Mouse (Mus musculus) kidney, embryonic 16.5 days (tissue): ENCODE measurements at regions not wholly inside any gene's neighbourhood (a gene's known extent, or its start where the extent isn't known, plus 50 kb on each side); places are given as distances from the start of the nearest gene placed in this dataset.
A peak's percentile ranks its signal among the peaks of the same experiment; 100 is the strongest.

Experiments used
- ATAC-seq: fragments of 200-750 bp; cut with Nextera tagmentation; 2 replicates; pipeline ENCODE4 v1.8.0; 2017; ENCODE audit warnings: moderate TSS enrichment; ENCODE audit not compliant: low FRiP score, low TSS enrichment
- H3K27ac ChIP-seq: fragments of 300-500 bp; sonication (generic); 2 replicates; pipeline ENCODE4 v1.5.1; 2014; ENCODE audit warnings: low read length
- H3K27me3 ChIP-seq: fragments of 300-500 bp; sonication (generic); 2 replicates; pipeline ENCODE4 v1.6.1; 2014; ENCODE audit warnings: low read length, control low read depth, mixed read lengths; ENCODE audit not compliant: insufficient read depth
- H3K36me3 ChIP-seq: fragments of 300-500 bp; sonication (generic); 2 replicates; pipeline ENCODE4 v1.6.1; 2014; ENCODE audit warnings: low read length, control low read depth, mixed read lengths; ENCODE audit not compliant: insufficient read depth
- H3K4me1 ChIP-seq: fragments of 300-500 bp; sonication (generic); 2 replicates; pipeline ENCODE4 v1.6.1; 2014; ENCODE audit warnings: low read length, control low read depth, mixed read lengths; ENCODE audit not compliant: insufficient read depth
- H3K4me2 ChIP-seq: fragments of 300-500 bp; sonication (generic); replicated peaks from 2 replicates; pipeline ENCODE4 v1.6.1; 2014; ENCODE audit warnings: low read depth, low read length
- H3K4me3 ChIP-seq: fragments of 300-500 bp; sonication (generic); 2 replicates; pipeline ENCODE4 v1.5.1; 2014; ENCODE audit warnings: mild to moderate bottlenecking, low read length
- H3K9ac ChIP-seq: fragments of 300-500 bp; sonication (generic); replicated peaks from 2 replicates; pipeline ENCODE4 v1.6.1; 2014; ENCODE audit warnings: low read length
- H3K9me3 ChIP-seq: fragments of 300-500 bp; sonication (generic); 2 replicates; pipeline ENCODE4 v1.6.1; 2016; ENCODE audit warnings: low read length, control low read depth
- whole genome bisulfite sequencing: fragments of 180-500 bp; shearing (Covaris S2); extraction: QIAGEN DNeasy Blood & Tissue Kit; methylation state at CpG from one replicate; pipeline ENCODE4 v1.1.7; 2014; 5-methylcytosine and 5-hydroxymethylcytosine counted together

- ATAC-seq: peak; percentile 8
- Histone ChIP-seq H3K36me3 (no peaks in the 10 kb centered on the region), H3K4me1 (peaks cover 45% of the 10 kb centered on the region), H3K9me3 (no peaks in the 10 kb centered on the region), H3K27ac (peak overlapping the region; percentile 99), H3K27me3 (no peaks in the 10 kb centered on the region), H3K4me3 (no peak overlapping the region), H3K9ac (peak overlapping the region; percentile 63), H3K4me2 (peak overlapping the region; percentile 78; the same call in 1 of the 2 replicates)
- WGBS: 17% methylated on average over 11 of the region's 11 CpGs
Observed at GRCm38 (mm10) chr2:30691857-30692560, 97.2 kb downstream of the Cstad start.

GRCm38 (mm10) chr2:30690925-30691856 lies 96.4 kb downstream of the Cstad start:
- no peak for ATAC-seq
- H3K4me1 ChIP-seq: peaks cover 54% of the 10 kb centered on the region
- WGBS: 87% methylated on average over 17 of the region's 17 CpGs
- peak overlapping the region; percentile 99 for H3K27ac ChIP-seq
- H3K36me3 ChIP-seq: no peaks in the 10 kb centered on the region
- H3K9ac ChIP-seq: no peak overlapping the region
- H3K27me3 ChIP-seq: no peaks in the 10 kb centered on the region
- H3K9me3 ChIP-seq: no peaks in the 10 kb centered on the region
- H3K4me2 ChIP-seq: no peak overlapping the region
- no peak overlapping the region for H3K4me3 ChIP-seq

- Histone ChIP-seq H3K4me2 (no peak overlapping the region), H3K27me3 (no peaks in the 10 kb centered on the region), H3K4me1 (peaks cover 57% of the 10 kb centered on the region), H3K27ac (peak overlapping the region; percentile 88), H3K9ac (peak overlapping the region; percentile 27; the same call in 1 of the 2 replicates), H3K4me3 (no peak overlapping the region), H3K36me3 (no peaks in the 10 kb centered on the region), H3K9me3 (no peaks in the 10 kb centered on the region)
- WGBS: 73% methylated on average over 11 of the region's 11 CpGs
- no peak for ATAC-seq
Observed at GRCm38 (mm10) chr2:30690307-30690706, 95.5 kb downstream of the Cstad start.

- H3K9ac ChIP-seq: no peak overlapping the region
- no peak overlapping the region for H3K27ac ChIP-seq
- H3K9me3 ChIP-seq: no peaks in the 10 kb centered on the region
- WGBS: 88% methylated on average over 4 of the region's 4 CpGs
- H3K36me3 ChIP-seq: no peaks in the 10 kb centered on the region
- no peak overlapping the region for H3K4me3 ChIP-seq
- H3K27me3 ChIP-seq: no peaks in the 10 kb centered on the region
- peaks cover 51% of the 10 kb centered on the region for H3K4me1 ChIP-seq
- H3K4me2 ChIP-seq: no peak overlapping the region
- no peak for ATAC-seq
Observed at GRCm38 (mm10) chr2:30688402-30688801, 93.6 kb downstream of the Cstad start.

GRCm38 (mm10) chr2:30687121-30687551 lies 92.3 kb downstream of the Cstad start:
- no peaks in the 10 kb centered on the region for H3K27me3 ChIP-seq
- H3K4me2 ChIP-seq: peak overlapping the region; percentile 30
- H3K9me3 ChIP-seq: no peaks in the 10 kb centered on the region
- no peak overlapping the region for H3K4me3 ChIP-seq
- peak overlapping the region; percentile 67 for H3K27ac ChIP-seq
- H3K4me1 ChIP-seq: peaks cover 49% of the 10 kb centered on the region
- peak overlapping the region; percentile 64 for H3K9ac ChIP-seq
- WGBS: 10% methylated on average over 23 of the region's 23 CpGs
- H3K36me3 ChIP-seq: no peaks in the 10 kb centered on the region
- ATAC-seq: no peak

GRCm38 (mm10) chr2:30686359-30686758 lies 91.5 kb downstream of the Cstad start:
- Histone ChIP-seq H3K4me2 (no peak overlapping the region), H3K9ac (no peak overlapping the region; the same call in 1 of the 2 replicates), H3K9me3 (no peaks in the 10 kb centered on the region), H3K27me3 (no peaks in the 10 kb centered on the region), H3K4me3 (no peak overlapping the region), H3K27ac (peak overlapping the region; percentile 93), H3K4me1 (peaks cover 50% of the 10 kb centered on the region), H3K36me3 (no peaks in the 10 kb centered on the region)
- 71% methylated on average over 6 of the region's 6 CpGs for WGBS
- no peak for ATAC-seq

- peak overlapping the region; percentile 53 for H3K9ac ChIP-seq
- H3K4me2 ChIP-seq: no peak overlapping the region
- whole genome bisulfite sequencing: 45% methylated on average over 10 of the region's 10 CpGs
- H3K27ac ChIP-seq: peak overlapping the region; percentile 93
- peaks cover 2% of the 10 kb centered on the region for H3K9me3 ChIP-seq
- no peak for ATAC-seq
- H3K4me3 ChIP-seq: no peak overlapping the region
- H3K4me1 ChIP-seq: peaks cover 50% of the 10 kb centered on the region
- H3K36me3 ChIP-seq: no peaks in the 10 kb centered on the region
- H3K27me3 ChIP-seq: no peaks in the 10 kb centered on the region
Observed at GRCm38 (mm10) chr2:30685137-30685860, 90.5 kb downstream of the Cstad start.

- H3K36me3 ChIP-seq: no peaks in the 10 kb centered on the region
- peak overlapping the region; percentile 93 for H3K27ac ChIP-seq
- ATAC-seq: no peak
- H3K4me1 ChIP-seq: peaks cover 50% of the 10 kb centered on the region
- no peaks in the 10 kb centered on the region for H3K27me3 ChIP-seq
- no peak overlapping the region for H3K4me3 ChIP-seq
- no peak overlapping the region for H3K4me2 ChIP-seq
- WGBS: 91% methylated on average over 6 of the region's 6 CpGs
- H3K9me3 ChIP-seq: peaks cover 8% of the 10 kb centered on the region
- H3K9ac ChIP-seq: no peak overlapping the region; the same call in none of the 2 replicates
Observed at GRCm38 (mm10) chr2:30684461-30684860, 89.6 kb downstream of the Cstad start.

GRCm38 (mm10) chr2:30682146-30682825 lies 87.4 kb downstream of the Cstad start:
- H3K4me1 ChIP-seq: peaks cover 54% of the 10 kb centered on the region
- H3K27me3 ChIP-seq: no peaks in the 10 kb centered on the region
- WGBS: 62% methylated on average over 5 of the region's 5 CpGs
- ATAC-seq: no peak
- H3K4me2 ChIP-seq: no peak overlapping the region
- H3K9ac ChIP-seq: no peak overlapping the region
- no peaks in the 10 kb centered on the region for H3K36me3 ChIP-seq
- H3K9me3 ChIP-seq: peaks cover 8% of the 10 kb centered on the region
- no peak overlapping the region for H3K4me3 ChIP-seq
- peak overlapping the region; percentile 41 for H3K27ac ChIP-seq
